Mouse (Mus musculus): ENCODE data around the gene Gm21874. TPM values are rescaled to one million over a fixed set of nuclear protein-coding genes. Genes with fewer than 3 reads are reported as not detected.
"Not testable (repeated sequence)": the region's sequence is repeated elsewhere in the genome, so short reads cannot be mapped to it uniquely, and the experiment has no call there.

Gene Gm21874
- polyA plus RNA-seq (2015; fragmentation: Nextera tagmentation; extraction: Ambion mirVana): not detected in 2 replicates

GRCm38 (mm10) chrY:9416048-9416447, at the start of gene Gm21874:
Gene Gm21874, minus strand, starts transcription at chrY:9416148.
- not testable (repeated sequence) for H3K4me2 ChIP-seq; H3K4me3 ChIP-seq; H3K9ac ChIP-seq; H3K36me3 ChIP-seq; H3K27me3 ChIP-seq; ATAC-seq (ENCODE audit: low read depth); H3K4me1 ChIP-seq (replicated peaks); H3K27ac ChIP-seq (replicated peaks); H3K9me3 ChIP-seq

Other genes starting within 250 kb of the Gm21874 start
- gene Gm21721, start 214.0 kb downstream of the Gm21874 start, polyA plus RNA-seq (2015; fragmentation: Nextera tagmentation; extraction: Ambion mirVana): not detected in 2 replicates
- gene Gm21812, start 69.0 kb downstream of the Gm21874 start, polyA plus RNA-seq (2015; fragmentation: Nextera tagmentation; extraction: Ambion mirVana): not detected in 2 replicates